Mouse (Mus musculus) common myeloid progenitor, adult 5-6 weeks (primary cell): ENCODE data around the gene Ces1g. TPM values are rescaled to one million over a fixed set of nuclear protein-coding genes. Genes with fewer than 3 reads are reported as not detected.

Experiments used
- total RNA-seq: library from RNA; stranded (forward); fragments of 200-1000, 187-1606 nt; gene quantifications from 2 replicates; pipeline ENCODE4 v1.2.3, GENCODE M21; 2017

Gene Ces1g
- total RNA-seq, 1 experiment from 2014 or later: not detected

Other genes with a start within 250 kb of the Ces1g start
- gene Ces1c, start 206.0 kb downstream of the Ces1g start, total RNA-seq: not detected in 2 replicates
- not detected in 2 replicates for gene Ces1d, start 139.5 kb downstream of the Ces1g start, total RNA-seq
- not detected in 2 replicates for gene Ces1e, start 107.7 kb downstream of the Ces1g start, total RNA-seq
- gene Ces1f, start 57.6 kb downstream of the Ces1g start, total RNA-seq: not detected in 2 replicates
- not detected in 2 replicates for gene Ces1h, start 42.4 kb upstream of the Ces1g start, total RNA-seq
- gene Ces5a, start 198.5 kb upstream of the Ces1g start, total RNA-seq: not detected in 2 replicates